Mouse (Mus musculus): ENCODE results near the gene Rita1. TPM values are rescaled to one million over a fixed set of nuclear protein-coding genes. Genes with fewer than 3 reads are reported as not detected.

The Rita1 gene
- polyA plus RNA-seq, 1 experiment from 2014 or later, result 20.1 TPM

DNA sequence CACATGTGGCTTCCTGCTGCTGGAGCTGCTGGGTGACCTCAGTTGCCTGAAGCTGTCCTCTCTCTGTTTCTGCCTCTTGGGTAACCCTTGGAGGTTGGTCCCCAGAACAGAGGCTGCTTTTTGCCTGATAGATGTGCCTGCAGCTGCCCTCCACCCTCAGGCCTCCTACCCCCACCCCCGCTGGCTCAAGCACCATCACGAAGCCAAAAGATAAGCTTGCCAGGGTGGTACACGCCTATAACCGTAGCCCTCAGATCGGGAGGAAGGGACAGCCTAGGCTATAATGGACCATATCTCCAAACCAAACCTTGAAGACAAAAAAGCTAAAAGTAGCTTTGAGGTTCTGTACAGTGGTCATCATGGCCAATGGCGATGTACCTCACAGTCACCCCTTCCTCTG lies 12.8 kb downstream of the Rita1 start:
- no peak overlapping the region for H3K4me2 ChIP-seq (replicated peaks)
- H3K9me3 ChIP-seq (ENCODE audit: control insufficient read depth, low read length), result no peaks in the 10 kb centered on the region
- DNase-seq (ENCODE audit: low spot score) (no peak), ATAC-seq (ENCODE audit: low FRiP score) (no peak)
- WGBS, result 94% methylated on average over 6 of the region's 6 CpGs
- H3K36me3 ChIP-seq (replicated peaks; ENCODE audit: control insufficient read depth, insufficient read depth), result no peaks in the 10 kb centered on the region
- H3K27me3 ChIP-seq (ENCODE audit: control insufficient read depth, insufficient read depth, low read length), result no peaks in the 10 kb centered on the region
- no peak overlapping the region for H3K4me3 ChIP-seq (replicated peaks; ENCODE audit: low read length)
- no peak overlapping the region for H3K9ac ChIP-seq
- no peak overlapping the region for H3K27ac ChIP-seq
- H3K4me1 ChIP-seq (replicated peaks; ENCODE audit: control insufficient read depth, insufficient read depth, low read length), result no peaks in the 10 kb centered on the region

- no peaks in the 10 kb centered on the region for H3K36me3 ChIP-seq (replicated peaks; ENCODE audit: control insufficient read depth, insufficient read depth)
- H3K4me3 ChIP-seq (replicated peaks; ENCODE audit: low read length), result no peak overlapping the region
- DNase-seq (ENCODE audit: low spot score) (no peak), ATAC-seq (ENCODE audit: low FRiP score) (no peak)
- H3K27me3 ChIP-seq (ENCODE audit: control insufficient read depth, insufficient read depth, low read length), result no peaks in the 10 kb centered on the region
- H3K9ac ChIP-seq, result no peak overlapping the region
- 85% methylated on average over 6 of the region's 6 CpGs for WGBS
- H3K9me3 ChIP-seq (ENCODE audit: control insufficient read depth, low read length), result no peaks in the 10 kb centered on the region
- no peaks in the 10 kb centered on the region for H3K4me1 ChIP-seq (replicated peaks; ENCODE audit: control insufficient read depth, insufficient read depth, low read length)
- no peak overlapping the region for H3K27ac ChIP-seq
- no peak overlapping the region for H3K4me2 ChIP-seq (replicated peaks)
Measured at GRCm38 (mm10) chr5:120594485-120594884, 17.9 kb downstream of the Rita1 start.

GRCm38 (mm10) chr5:120592141-120592540 lies 20.2 kb downstream of the Rita1 start:
- no peak for DNase-seq (ENCODE audit: low spot score)
- Histone ChIP-seq H3K27ac (no peak overlapping the region), H3K4me1 (replicated peaks; ENCODE audit: control insufficient read depth, insufficient read depth, low read length) (peaks cover 15% of the 10 kb centered on the region), H3K4me3 (replicated peaks; ENCODE audit: low read length) (no peak overlapping the region), H3K9ac (no peak overlapping the region), H3K9me3 (ENCODE audit: control insufficient read depth, low read length) (no peaks in the 10 kb centered on the region), H3K4me2 (replicated peaks) (no peak overlapping the region), H3K27me3 (ENCODE audit: control insufficient read depth, insufficient read depth, low read length) (no peaks in the 10 kb centered on the region), H3K36me3 (replicated peaks; ENCODE audit: control insufficient read depth, insufficient read depth) (no peaks in the 10 kb centered on the region)
- no peak for ATAC-seq (ENCODE audit: low FRiP score)
- 71% methylated on average over 7 of the region's 7 CpGs for WGBS

GRCm38 (mm10) chr5:120590356-120591010 lies 21.9 kb downstream of the Rita1 start:
- Histone ChIP-seq H3K27ac (no peak overlapping the region), H3K9me3 (ENCODE audit: control insufficient read depth, low read length) (no peaks in the 10 kb centered on the region), H3K36me3 (replicated peaks; ENCODE audit: control insufficient read depth, insufficient read depth) (no peaks in the 10 kb centered on the region), H3K4me1 (replicated peaks; ENCODE audit: control insufficient read depth, insufficient read depth, low read length) (peaks cover 18% of the 10 kb centered on the region), H3K4me3 (replicated peaks; ENCODE audit: low read length) (no peak overlapping the region), H3K27me3 (ENCODE audit: control insufficient read depth, insufficient read depth, low read length) (no peaks in the 10 kb centered on the region), H3K4me2 (replicated peaks) (no peak overlapping the region), H3K9ac (no peak overlapping the region)
- DNase-seq (ENCODE audit: low spot score), result no peak
- WGBS, result 77% methylated on average over 16 of the region's 16 CpGs
- no peak for ATAC-seq (ENCODE audit: low FRiP score)

- ATAC-seq (ENCODE audit: low FRiP score) (peak; percentile 98), DNase-seq (ENCODE audit: low spot score) (peak; percentile 100)
- H3K36me3 ChIP-seq (replicated peaks; ENCODE audit: control insufficient read depth, insufficient read depth), result peaks cover 8% of the 10 kb centered on the region; the same call in 1 of the 2 replicates
- peaks cover 18% of the 10 kb centered on the region for H3K4me1 ChIP-seq (replicated peaks; ENCODE audit: control insufficient read depth, insufficient read depth, low read length)
- WGBS, result 0% methylated on average over 33 of the region's 35 CpGs
- peak within 1 kb of the TSS; percentile 92 for H3K9ac ChIP-seq
- H3K4me3 ChIP-seq (replicated peaks; ENCODE audit: low read length), result peak within 1 kb of the TSS; percentile 90
- H3K4me2 ChIP-seq (replicated peaks), result peak within 1 kb of the TSS; percentile 99
- no peaks in the 10 kb centered on the region for H3K9me3 ChIP-seq (ENCODE audit: control insufficient read depth, low read length)
- H3K27ac ChIP-seq, result peak within 1 kb of the TSS; percentile 80
- H3K27me3 ChIP-seq (ENCODE audit: control insufficient read depth, insufficient read depth, low read length), result no peaks in the 10 kb centered on the region
Measured at GRCm38 (mm10) chr5:120588569-120589094, 23.8 kb downstream of the Rita1 start, which contains the start of the genes Tpcn1 and Iqcd. Gene Tpcn1 (minus strand): TSS chr5:120588673. Gene Iqcd (plus strand): TSS chr5:120589016.

DNA sequence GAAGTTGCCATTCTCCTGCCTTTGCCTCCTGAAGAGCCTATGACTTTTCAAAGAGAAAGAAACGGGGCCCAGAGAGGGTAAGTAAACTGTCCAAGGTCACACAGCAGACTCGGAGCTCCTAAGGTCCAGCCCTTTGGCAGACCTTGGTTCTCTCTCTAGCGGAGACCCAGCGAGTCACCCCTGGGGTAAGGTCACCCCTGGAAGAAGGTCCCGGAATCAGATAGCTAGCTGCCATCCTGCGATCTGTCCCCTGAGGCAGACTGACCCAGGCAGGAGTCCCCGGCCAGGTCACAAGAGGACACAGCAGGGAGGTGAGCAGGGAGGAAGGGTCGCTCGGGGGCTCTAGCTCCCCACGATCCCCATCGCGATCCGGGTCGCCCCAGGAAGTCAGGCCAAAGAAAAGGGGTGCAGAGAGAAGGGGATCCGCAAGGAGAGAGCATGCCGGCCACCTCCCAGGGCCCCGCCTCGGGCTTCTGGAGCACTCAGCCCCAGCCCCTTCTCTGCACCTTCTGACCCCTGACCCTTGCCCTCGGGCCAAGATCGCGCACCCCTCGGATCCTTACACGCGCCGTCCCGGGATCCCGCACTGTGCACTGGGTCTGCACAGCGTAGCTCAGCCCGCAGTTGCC lies 24.3 kb downstream of the Rita1 start:
- Histone ChIP-seq H3K36me3 (replicated peaks; ENCODE audit: control insufficient read depth, insufficient read depth) (peaks cover 14% of the 10 kb centered on the region; the same call in 1 of the 2 replicates), H3K27ac (peak overlapping the region; percentile 80), H3K9me3 (ENCODE audit: control insufficient read depth, low read length) (no peaks in the 10 kb centered on the region), H3K27me3 (ENCODE audit: control insufficient read depth, insufficient read depth, low read length) (no peaks in the 10 kb centered on the region), H3K4me3 (replicated peaks; ENCODE audit: low read length) (peak overlapping the region; percentile 90), H3K4me2 (replicated peaks) (peak overlapping the region; percentile 99), H3K9ac (peak overlapping the region; percentile 92), H3K4me1 (replicated peaks; ENCODE audit: control insufficient read depth, insufficient read depth, low read length) (peaks cover 18% of the 10 kb centered on the region)
- 2% methylated on average over 29 of the region's 29 CpGs for WGBS
- ATAC-seq (ENCODE audit: low FRiP score) (no peak; the same call in 1 of the 2 replicates), DNase-seq (ENCODE audit: low spot score) (no peak)

- 0 out of 2 replicates have a peak overlapping the region, but pooled peaks have one; percentile 92 for H3K9ac ChIP-seq
- peak overlapping the region; percentile 99 for H3K4me2 ChIP-seq (replicated peaks)
- H3K4me3 ChIP-seq (replicated peaks; ENCODE audit: low read length), result peak overlapping the region; percentile 90
- peaks cover 18% of the 10 kb centered on the region for H3K4me1 ChIP-seq (replicated peaks; ENCODE audit: control insufficient read depth, insufficient read depth, low read length)
- H3K27me3 ChIP-seq (ENCODE audit: control insufficient read depth, insufficient read depth, low read length), result no peaks in the 10 kb centered on the region
- 35% methylated on average over 9 of the region's 9 CpGs for WGBS
- no peak overlapping the region for H3K27ac ChIP-seq
- H3K36me3 ChIP-seq (replicated peaks; ENCODE audit: control insufficient read depth, insufficient read depth), result peaks cover 14% of the 10 kb centered on the region; the same call in 1 of the 2 replicates
- H3K9me3 ChIP-seq (ENCODE audit: control insufficient read depth, low read length), result no peaks in the 10 kb centered on the region
- DNase-seq (ENCODE audit: low spot score) (peak; percentile 24), ATAC-seq (ENCODE audit: low FRiP score) (no peak)
Measured at GRCm38 (mm10) chr5:120587616-120587926, 24.8 kb downstream of the Rita1 start.

DNA sequence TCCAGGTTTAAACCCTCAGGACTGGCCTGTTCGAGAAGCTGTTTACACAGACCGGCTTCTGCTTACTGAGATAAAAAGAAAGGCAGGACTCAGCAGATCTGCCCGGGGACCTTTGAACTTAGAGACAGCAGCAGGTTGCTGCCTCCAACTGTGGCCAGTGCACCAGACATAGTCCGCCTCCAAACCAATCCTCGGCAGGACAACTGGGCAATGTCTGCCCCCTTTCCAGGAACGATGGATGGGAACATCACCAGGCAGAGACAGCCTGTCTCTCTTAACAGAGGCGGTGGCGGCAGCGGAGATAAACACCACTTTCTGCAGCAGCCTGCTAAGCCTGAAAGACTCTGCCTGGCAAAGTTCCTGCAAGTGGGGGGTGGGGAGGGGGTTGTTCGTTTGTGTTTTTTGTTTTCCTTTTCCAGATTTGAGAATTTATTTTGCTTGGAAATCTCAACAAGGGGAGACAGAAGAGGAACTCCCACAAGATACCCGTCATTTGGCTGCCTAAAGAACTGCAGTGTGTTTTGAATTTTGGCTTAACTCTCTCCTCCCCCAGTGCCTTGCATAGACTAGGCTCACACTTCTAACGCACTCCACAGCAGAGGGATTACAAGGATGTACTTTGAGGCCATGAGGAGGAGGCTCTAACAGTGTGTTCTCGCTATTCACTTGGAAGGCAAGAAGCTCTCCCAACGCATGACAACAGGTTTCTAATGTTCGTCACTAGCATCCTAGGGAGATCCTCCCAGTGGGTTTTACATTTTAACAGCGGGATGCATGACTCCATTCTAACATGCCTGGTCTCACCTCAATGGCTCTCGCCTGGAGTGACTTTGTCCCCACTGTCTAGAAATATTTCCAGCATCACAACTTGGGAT lies 25.4 kb downstream of the Rita1 start:
- H3K4me1 ChIP-seq (replicated peaks; ENCODE audit: control insufficient read depth, insufficient read depth, low read length), result peaks cover 18% of the 10 kb centered on the region
- peak; percentile 26 for DNase-seq (ENCODE audit: low spot score)
- H3K4me3 ChIP-seq (replicated peaks; ENCODE audit: low read length), result peak overlapping the region; percentile 90; the same call in 1 of the 2 replicates
- H3K4me2 ChIP-seq (replicated peaks), result peak overlapping the region; percentile 99
- H3K9me3 ChIP-seq (ENCODE audit: control insufficient read depth, low read length), result no peaks in the 10 kb centered on the region
- ATAC-seq (ENCODE audit: low FRiP score), result no peak
- peaks cover 14% of the 10 kb centered on the region; the same call in 1 of the 2 replicates for H3K36me3 ChIP-seq (replicated peaks; ENCODE audit: control insufficient read depth, insufficient read depth)
- no peaks in the 10 kb centered on the region for H3K27me3 ChIP-seq (ENCODE audit: control insufficient read depth, insufficient read depth, low read length)
- 8% methylated on average over 17 of the region's 17 CpGs for WGBS
- no peak overlapping the region for H3K27ac ChIP-seq
- peak overlapping the region; percentile 26; the same call in 1 of the 2 replicates for H3K9ac ChIP-seq

DNA sequence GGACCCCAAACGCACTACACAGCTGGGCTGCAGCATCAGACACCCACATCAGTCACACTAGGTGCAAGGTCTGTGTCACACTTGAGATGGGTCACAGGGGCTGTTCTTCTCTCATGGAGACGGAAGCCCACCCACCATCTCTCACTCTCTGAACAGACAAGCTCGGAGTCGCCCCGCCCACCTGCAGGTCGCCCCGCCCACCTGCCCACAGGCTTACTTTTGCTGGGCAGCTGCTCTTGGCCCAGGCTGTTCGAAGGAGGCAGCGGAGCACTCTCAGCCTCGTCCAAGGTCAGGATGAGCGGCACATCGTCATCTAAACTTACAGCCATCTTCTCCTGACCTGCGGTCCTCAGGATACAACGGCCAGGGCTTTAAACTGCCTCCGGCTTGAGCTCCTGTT lies 27.4 kb downstream of the Rita1 start:
- WGBS, result 37% methylated on average over 15 of the region's 15 CpGs
- H3K27ac ChIP-seq, result no peak overlapping the region
- H3K27me3 ChIP-seq (ENCODE audit: control insufficient read depth, insufficient read depth, low read length), result no peaks in the 10 kb centered on the region
- DNase-seq (ENCODE audit: low spot score) (no peak), ATAC-seq (ENCODE audit: low FRiP score) (no peak)
- H3K4me2 ChIP-seq (replicated peaks), result no peak overlapping the region
- H3K4me1 ChIP-seq (replicated peaks; ENCODE audit: control insufficient read depth, insufficient read depth, low read length), result peaks cover 22% of the 10 kb centered on the region
- no peaks in the 10 kb centered on the region for H3K9me3 ChIP-seq (ENCODE audit: control insufficient read depth, low read length)
- no peak overlapping the region for H3K4me3 ChIP-seq (replicated peaks; ENCODE audit: low read length)
- H3K36me3 ChIP-seq (replicated peaks; ENCODE audit: control insufficient read depth, insufficient read depth), result peaks cover 14% of the 10 kb centered on the region; the same call in 1 of the 2 replicates
- no peak overlapping the region for H3K9ac ChIP-seq

Measured in hindbrain, embryonic 14.5 days (tissue).